Mouse (Mus musculus) gastrocnemius, postnatal 36 days (tissue): ENCODE data around the gene Sox11. TPM values are rescaled to one million over a fixed set of nuclear protein-coding genes. Genes with fewer than 3 reads are reported as not detected.

Experiments
- DNase-seq, 2 experiments: peaks; one replicate each; pipeline ENCODE4 v3.0.0; 2022
- intact Hi-C: fragments of 180-260 bp; cut with DNase I; formaldehyde crosslinking; loops from one replicate; pipeline ENCODE4 v1.15.1; 2025
- total RNA-seq, 2 experiments: library from RNA; stranded (reverse); gene quantifications; 2 replicates each; pipeline ENCODE4 v1.2.3; 2021

The Sox11 gene
- total RNA-seq, 2 experiments from 2014 or later: 0.10 to 0.13 TPM

- intact Hi-C loops: loop anchor here (5.0 kb wide), 1 partner anchor 1095 kb away; no protein-coding TSS in a partner anchor
Observed at GRCm38 (mm10) chr12:27337482-27337881, 4.9 kb downstream of the Sox11 start.

GRCm38 (mm10) chr12:27336801-27337200 lies 5.6 kb downstream of the Sox11 start:
- DNase-seq: no peak
- intact Hi-C loops: loop anchor here (5.0 kb wide), 1 partner anchor 1096 kb away; no protein-coding TSS in a partner anchor

More at GRCm38 (mm10) chr12:27337482-27337881, 4.9 kb downstream of the Sox11 start:
- DNase-seq: no peak

GRCm38 (mm10) chr12:27336336-27336735 lies 6.0 kb downstream of the Sox11 start:
- no peak for DNase-seq
- intact Hi-C loops: loop anchor here (5.0 kb wide), 1 partner anchor 1096 kb away; no protein-coding TSS in a partner anchor

GRCm38 (mm10) chr12:27335356-27336055 lies 6.9 kb downstream of the Sox11 start:
- intact Hi-C loops: loop anchor here (5.0 kb wide), 1 partner anchor 1097 kb away; no protein-coding TSS in a partner anchor
- DNase-seq: no peak

GRCm38 (mm10) chr12:27333590-27333989 lies 8.8 kb downstream of the Sox11 start:
- intact Hi-C loops: no loop called here

GRCm38 (mm10) chr12:27323423-27323822 lies 19.0 kb downstream of the Sox11 start:
- DNase-seq: no peak
- intact Hi-C loops: no loop called here

More at GRCm38 (mm10) chr12:27333590-27333989, 8.8 kb downstream of the Sox11 start:
- no peak for DNase-seq

GRCm38 (mm10) chr12:27320705-27321104 lies 21.7 kb downstream of the Sox11 start:
- no peak for DNase-seq
- intact Hi-C loops: no loop called here

- intact Hi-C loops: no loop called here
- no peak for DNase-seq
Observed at GRCm38 (mm10) chr12:27312985-27313384, 29.4 kb downstream of the Sox11 start.

- no peak for DNase-seq
- intact Hi-C loops: no loop called here
Observed at GRCm38 (mm10) chr12:27311854-27312466, 30.4 kb downstream of the Sox11 start.

GRCm38 (mm10) chr12:27311316-27311832 lies 31.0 kb downstream of the Sox11 start:
- intact Hi-C loops: no loop called here
- DNase-seq: no peak

- DNase-seq: no peak
Observed at GRCm38 (mm10) chr12:27310703-27311102, 31.7 kb downstream of the Sox11 start.

GRCm38 (mm10) chr12:27309969-27310368 lies 32.4 kb downstream of the Sox11 start:
- intact Hi-C loops: no loop called here
- DNase-seq: no peak

More at GRCm38 (mm10) chr12:27310703-27311102, 31.7 kb downstream of the Sox11 start:
- intact Hi-C loops: no loop called here

- DNase-seq: no peak
- intact Hi-C loops: no loop called here
Observed at GRCm38 (mm10) chr12:27304713-27305437, 37.5 kb downstream of the Sox11 start.

GRCm38 (mm10) chr12:27303190-27303589 lies 39.2 kb downstream of the Sox11 start:
- intact Hi-C loops: no loop called here
- no peak for DNase-seq

GRCm38 (mm10) chr12:27298721-27299120 lies 43.7 kb downstream of the Sox11 start:
- intact Hi-C loops: no loop called here
- no peak for DNase-seq

GRCm38 (mm10) chr12:27294191-27294590 lies 48.2 kb downstream of the Sox11 start:
- intact Hi-C loops: no loop called here
- DNase-seq: no peak

GRCm38 (mm10) chr12:27293736-27294135 lies 48.6 kb downstream of the Sox11 start:
- intact Hi-C loops: no loop called here
- DNase-seq: no peak

GRCm38 (mm10) chr12:27293208-27293607 lies 49.2 kb downstream of the Sox11 start:
- DNase-seq: no peak
- intact Hi-C loops: no loop called here
